Mouse (Mus musculus) ovary, postnatal 14 days (tissue): ENCODE measurements around the gene Treh.

Experiments
- DNase-seq: peaks from one replicate; pipeline ENCODE4 v3.0.0; 2022; ENCODE audit warnings: low spot score

Gene Treh

GRCm38 (mm10) chr9:44716997-44717821 is 44.2 kb downstream of the Treh start:
- DNase-seq, result no peak

DNA sequence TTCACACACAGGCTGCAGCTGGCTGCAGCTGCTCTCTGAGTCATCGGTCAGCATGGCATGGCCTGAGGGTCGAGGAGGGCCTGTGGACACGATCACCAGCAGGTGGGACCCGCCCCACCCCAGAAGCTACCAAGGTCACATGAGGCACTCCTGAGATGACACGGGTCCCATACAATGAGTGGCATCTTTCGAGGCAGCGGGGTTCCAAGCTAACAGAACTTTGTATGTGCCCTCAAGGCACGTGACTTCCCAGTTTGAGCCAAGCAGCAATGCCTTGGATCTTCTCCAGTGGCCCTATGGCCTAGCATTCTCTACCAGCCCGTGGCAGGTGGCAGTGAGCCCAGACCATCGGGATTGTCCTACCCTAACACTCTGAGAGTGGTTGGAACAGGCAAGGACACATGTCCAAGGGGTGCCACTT is 44.8 kb downstream of the Treh start:
- DNase-seq, result no peak

DNA sequence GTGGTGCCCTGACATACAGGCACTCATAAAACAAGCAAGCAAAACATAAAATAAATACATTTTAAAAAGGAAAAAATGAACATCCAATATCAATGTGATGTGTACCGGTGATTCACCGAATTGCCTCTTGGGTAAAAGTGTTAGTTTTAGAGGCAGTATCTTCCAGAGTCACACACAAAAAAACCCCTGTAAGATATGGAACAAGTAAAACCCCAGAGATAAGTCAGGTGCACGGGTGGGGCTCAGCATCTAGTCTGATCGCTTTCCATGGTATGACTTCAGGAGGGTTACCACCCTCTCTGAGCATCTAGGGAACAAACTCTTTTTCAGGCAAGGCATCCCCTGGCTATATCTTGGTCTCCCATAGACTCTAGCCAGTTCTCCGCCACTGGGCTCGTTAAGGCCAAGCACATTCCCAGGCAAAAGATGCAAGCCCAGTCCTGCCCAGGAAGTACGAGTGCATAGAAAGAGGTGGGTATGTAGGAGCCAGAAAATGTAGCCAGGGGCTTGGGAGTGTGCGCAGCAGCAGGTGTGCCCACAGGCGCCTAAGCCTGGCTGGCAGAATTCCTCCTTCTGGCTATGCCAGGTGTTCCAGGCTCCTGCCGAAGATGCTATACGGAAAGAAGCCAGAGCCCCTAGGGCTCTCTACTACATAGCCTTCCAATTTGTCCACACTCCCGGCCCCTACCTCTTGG is 46.1 kb downstream of the Treh start:
- no peak for DNase-seq

DNA sequence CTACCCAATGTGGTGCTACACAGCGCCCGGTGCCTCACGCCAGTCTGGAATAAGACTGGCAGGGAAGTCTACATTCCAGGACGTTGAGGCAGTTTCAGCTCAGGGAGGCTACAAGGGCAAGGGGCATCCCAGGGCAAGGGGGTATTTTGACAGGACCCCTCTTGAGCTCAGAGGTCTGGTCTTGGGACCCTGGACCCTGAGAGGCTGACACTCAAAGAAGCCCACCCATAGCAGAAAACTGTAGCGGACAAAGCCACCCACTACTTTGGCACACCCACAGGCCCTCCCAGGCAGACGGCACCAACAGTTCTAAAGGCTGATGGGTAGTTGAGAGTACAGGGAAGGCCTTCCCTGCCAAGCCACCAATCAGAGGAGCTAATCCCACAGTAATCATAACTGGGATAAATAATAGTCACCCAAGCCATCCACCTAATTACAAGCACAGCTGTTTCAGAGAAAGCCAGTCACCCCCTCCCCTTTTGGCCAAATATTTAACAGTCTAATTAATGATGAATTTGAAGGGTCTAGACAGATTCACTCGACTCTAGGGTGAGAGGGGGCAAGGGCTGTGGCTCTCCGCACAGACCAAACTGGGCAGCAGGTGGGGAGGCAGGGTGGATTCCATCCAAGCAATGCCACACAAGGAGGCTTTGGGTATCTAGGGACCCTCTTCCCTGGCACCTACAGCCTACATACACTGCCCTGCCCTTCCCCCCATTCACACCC is 46.8 kb downstream of the Treh start:
- DNase-seq, result no peak

- DNase-seq, result no peak
Measured at GRCm38 (mm10) chr9:44720358-44721153, 47.5 kb downstream of the Treh start.

GRCm38 (mm10) chr9:44721154-44721876 is 48.3 kb downstream of the Treh start:
- DNase-seq, result peak; percentile 82

- no peak for DNase-seq
Measured at GRCm38 (mm10) chr9:44721877-44722186, 48.8 kb downstream of the Treh start.

DNA sequence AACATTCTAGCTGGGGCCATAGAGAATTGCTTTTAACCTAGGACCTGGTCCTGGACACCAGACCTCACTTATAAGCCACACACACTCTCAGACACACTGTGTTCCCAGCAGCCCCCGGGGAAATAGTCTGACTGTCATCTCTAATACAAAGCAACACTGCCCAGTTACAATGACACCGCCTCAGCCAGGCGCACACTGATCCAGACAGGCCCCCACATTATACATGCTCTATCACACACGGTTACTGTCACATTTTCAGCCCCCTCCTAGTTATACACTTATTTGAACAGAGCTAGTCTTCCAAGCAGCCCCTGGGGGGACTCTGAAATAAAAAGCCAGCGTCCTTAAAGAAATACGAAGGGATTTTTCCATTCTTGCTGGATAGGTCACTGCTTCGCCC is 49.5 kb downstream of the Treh start:
- DNase-seq, result no peak

DNA sequence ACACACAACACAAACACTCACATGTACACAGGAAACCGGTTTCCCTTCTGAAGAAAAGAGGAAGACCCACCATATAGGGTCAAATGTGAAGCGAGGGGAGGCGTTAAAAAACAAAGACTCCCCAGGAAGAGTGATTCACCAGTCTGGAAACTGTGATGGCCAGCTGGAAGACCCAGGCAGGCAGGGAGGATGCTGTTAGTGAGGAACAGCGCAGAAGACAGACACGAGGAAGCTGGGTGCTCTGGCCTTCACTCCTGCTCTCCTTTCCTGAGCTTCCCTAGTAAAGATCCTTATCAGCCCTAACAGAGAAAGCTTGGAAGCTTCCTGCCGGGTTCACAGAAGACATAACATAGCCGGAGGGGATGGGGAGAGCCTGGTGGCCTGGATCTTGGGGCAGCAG is 50.0 kb downstream of the Treh start:
- DNase-seq, result no peak

- DNase-seq, result no peak
Measured at GRCm38 (mm10) chr9:44723521-44724041, 50.5 kb downstream of the Treh start.

GRCm38 (mm10) chr9:44724223-44724622 is 51.2 kb downstream of the Treh start:
- no peak for DNase-seq

- DNase-seq, result no peak
Measured at GRCm38 (mm10) chr9:44724665-44725064, 51.6 kb downstream of the Treh start.

DNA sequence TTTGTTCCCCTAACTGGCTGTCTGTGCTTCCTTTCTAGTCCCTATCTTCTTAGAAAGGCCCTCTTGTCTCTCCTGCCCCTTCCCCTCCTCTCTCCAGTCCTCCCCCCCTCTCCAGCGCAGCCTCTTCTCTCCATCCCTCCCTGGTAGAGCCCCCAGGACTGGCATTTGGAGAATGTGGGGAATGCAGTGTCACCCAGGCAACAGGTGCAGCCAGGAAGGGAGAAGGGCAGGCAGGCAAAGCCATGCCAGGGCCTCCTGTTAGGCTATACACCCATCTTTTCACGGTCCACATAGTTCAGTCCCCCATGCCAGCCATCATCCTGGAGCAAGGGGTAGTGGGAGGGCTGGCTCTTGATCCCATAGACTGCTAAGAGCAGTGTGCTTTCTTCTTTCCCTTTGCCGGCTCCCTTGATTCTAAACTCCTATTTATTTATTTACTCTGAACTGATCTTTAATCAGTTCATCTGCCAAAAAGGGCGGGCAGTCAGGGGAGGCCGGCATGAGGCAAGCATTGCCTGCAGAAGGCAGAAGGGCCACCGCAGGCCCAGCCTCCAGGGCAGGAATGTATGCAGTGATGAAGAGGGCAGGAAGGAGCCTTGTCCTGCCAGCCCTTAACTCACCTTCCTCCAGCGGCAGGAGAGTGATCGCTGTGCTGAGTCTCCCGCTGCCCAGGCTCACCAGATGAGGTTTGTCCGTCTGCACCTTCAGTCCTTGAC is 53.6 kb downstream of the Treh start:
- no peak for DNase-seq

- DNase-seq, result no peak
Measured at GRCm38 (mm10) chr9:44727441-44727840, 54.4 kb downstream of the Treh start.

DNA sequence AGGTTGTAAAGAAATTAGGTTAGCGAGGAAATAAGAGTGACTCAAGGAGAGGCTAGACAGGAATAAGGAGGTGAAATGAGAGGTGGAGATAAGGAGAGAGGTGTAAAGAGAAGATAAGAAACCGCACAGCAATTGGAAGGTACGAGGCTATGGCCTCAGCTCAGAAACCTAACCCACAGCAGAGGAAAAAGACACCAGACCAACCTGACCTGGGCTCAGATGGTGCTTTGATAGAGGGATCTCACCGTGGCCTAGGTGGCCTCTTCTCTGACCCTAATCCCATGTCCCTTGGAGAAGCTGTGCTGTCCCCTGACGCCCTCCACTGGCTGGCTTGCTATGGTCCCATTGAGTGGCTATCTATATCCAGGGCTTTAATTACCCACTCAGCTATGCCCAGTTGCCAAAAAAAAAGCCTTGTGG is 59.1 kb downstream of the Treh start:
- DNase-seq, result no peak

DNA sequence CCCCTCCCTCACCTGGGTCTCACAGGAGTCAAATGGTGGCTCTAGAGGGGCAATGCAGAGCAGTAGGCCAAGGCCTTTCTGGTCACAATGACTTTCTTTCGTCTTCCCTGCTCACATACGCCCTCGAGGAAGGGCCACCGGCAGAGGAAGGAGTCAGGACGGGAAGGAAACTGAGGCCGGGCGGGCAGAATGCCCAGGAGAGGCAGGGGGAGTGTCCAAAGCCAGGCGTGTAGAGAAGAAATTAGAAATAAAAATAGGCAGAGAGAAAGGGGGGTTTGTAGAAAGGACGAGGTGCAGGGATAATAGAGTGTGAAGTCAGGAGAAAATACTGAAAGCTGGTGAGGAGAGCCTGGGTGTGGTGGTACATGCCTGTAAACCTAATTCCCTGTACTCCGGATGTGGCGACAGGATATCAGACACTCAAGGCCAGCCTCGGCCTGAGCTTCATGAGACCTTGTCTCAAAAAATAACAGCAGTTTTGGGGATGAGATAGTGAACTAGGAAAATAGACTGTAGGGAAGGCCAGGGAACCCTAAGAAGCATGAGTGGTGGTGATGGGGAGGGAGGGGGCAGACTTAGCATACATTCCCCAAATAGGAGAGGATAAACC is 60.0 kb downstream of the Treh start:
- DNase-seq, result no peak

- DNase-seq, result peak; percentile 46
Measured at GRCm38 (mm10) chr9:44733671-44734523, 60.9 kb downstream of the Treh start.

GRCm38 (mm10) chr9:44734524-44735494 is 61.8 kb downstream of the Treh start, which contains the start of gene Phldb1:
Phldb1 (minus strand) TSS chr9:44735198.
- DNase-seq, result peak; percentile 58
